Mouse (Mus musculus) midbrain, embryonic 14.5 days (tissue): ENCODE measurements around the gene Fam207a. TPM values are rescaled to one million over a fixed set of nuclear protein-coding genes. Genes with fewer than 3 reads are reported as not detected.

Experiments
- ATAC-seq: fragments of 200-750 bp; cut with Nextera tagmentation; 2 replicates; pipeline ENCODE4 v1.8.0; 2017; ENCODE audit warnings: moderate number of reproducible peaks, moderate library complexity; ENCODE audit not compliant: low FRiP score, low TSS enrichment
- DNase-seq: peaks from one replicate; pipeline ENCODE4 v3.0.0-alpha.2; 2015
- H3K27ac ChIP-seq: fragments of 300-500 bp; sonication (generic); replicated peaks from 2 replicates; pipeline ENCODE4 v1.5.1; 2014; ENCODE audit warnings: mild to moderate bottlenecking, low read depth, low read length, moderate library complexity
- H3K27me3 ChIP-seq: fragments of 300-500 bp; sonication (generic); 2 replicates; pipeline ENCODE4 v1.6.1; 2014; ENCODE audit warnings: low read length, control low read depth, mixed read lengths; ENCODE audit not compliant: control insufficient read depth, insufficient read depth
- H3K36me3 ChIP-seq: fragments of 300-500 bp; sonication (generic); 2 replicates; pipeline ENCODE4 v1.6.1; 2014; ENCODE audit warnings: low read length, control low read depth; ENCODE audit not compliant: control insufficient read depth, insufficient read depth
- H3K4me1 ChIP-seq: fragments of 300-500 bp; sonication (generic); 2 replicates; pipeline ENCODE4 v1.6.1; 2014; ENCODE audit warnings: mild to moderate bottlenecking, antibody characterized with exemption, low read length, control low read depth; ENCODE audit not compliant: control insufficient read depth, insufficient read depth
- H3K4me2 ChIP-seq: fragments of 300-500 bp; sonication (generic); 2 replicates; pipeline ENCODE4 v1.6.1; 2014; ENCODE audit warnings: mild to moderate bottlenecking, low read length, moderate library complexity
- H3K4me3 ChIP-seq: fragments of 300-500 bp; sonication (generic); replicated peaks from 2 replicates; pipeline ENCODE4 v1.5.1; 2014; ENCODE audit warnings: low read depth, low read length
- H3K9ac ChIP-seq: fragments of 300-500 bp; sonication (generic); replicated peaks from 2 replicates; pipeline ENCODE4 v1.6.1; 2014; ENCODE audit warnings: mild to moderate bottlenecking, low read length, moderate library complexity
- H3K9me3 ChIP-seq: fragments of 300-500 bp; sonication (generic); 2 replicates; pipeline ENCODE4 v1.6.1; 2016; ENCODE audit warnings: low read length, control low read depth, mixed read lengths; ENCODE audit not compliant: control insufficient read depth
- WGBS: fragments of 180-500 bp; shearing (Covaris S2); extraction: QIAGEN DNeasy Blood & Tissue Kit; methylation state at CpG from one replicate; pipeline ENCODE4 v1.1.7; 2014; 5-methylcytosine and 5-hydroxymethylcytosine counted together
- polyA plus RNA-seq: library from polyadenylated mRNA; unstranded; fragments of >200 nt; fragmentation: Nextera tagmentation; extraction: Ambion mirVana; gene quantifications from 2 replicates; pipeline ENCODE4 v1.2.1, GENCODE M21; 2014

Fam207a gene
- polyA plus RNA-seq, 1 experiment from 2014 or later: 41.2 TPM

DNA sequence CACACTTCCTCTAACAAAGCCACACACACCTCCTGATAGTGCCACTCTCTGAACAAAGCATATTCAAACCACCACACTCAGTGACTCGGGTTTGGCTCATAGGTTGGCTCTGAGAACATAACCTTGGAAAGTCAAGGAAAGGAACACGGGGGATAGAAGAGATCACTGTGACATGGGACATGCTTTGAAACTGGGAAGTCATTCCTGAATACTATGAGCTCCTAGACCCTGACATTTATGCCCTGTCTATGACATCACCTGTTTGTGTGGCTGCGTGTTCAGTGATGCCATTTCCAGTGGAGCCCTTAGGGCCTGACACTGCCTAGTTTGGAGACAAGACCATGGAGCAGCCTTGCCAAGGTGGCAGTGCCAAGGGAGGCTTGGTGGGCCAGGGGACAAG lies 57.9 kb downstream of the Fam207a start:
- no peak overlapping the region for H3K9ac ChIP-seq
- H3K36me3 ChIP-seq: no peaks in the 10 kb centered on the region
- H3K4me1 ChIP-seq: no peaks in the 10 kb centered on the region
- ATAC-seq (no peak), DNase-seq (no peak)
- H3K4me3 ChIP-seq: no peak overlapping the region
- 84% methylated on average over 3 of the region's 3 CpGs for WGBS
- H3K27ac ChIP-seq: no peak overlapping the region
- no peak overlapping the region for H3K4me2 ChIP-seq
- H3K9me3 ChIP-seq: no peaks in the 10 kb centered on the region
- no peaks in the 10 kb centered on the region for H3K27me3 ChIP-seq

DNA sequence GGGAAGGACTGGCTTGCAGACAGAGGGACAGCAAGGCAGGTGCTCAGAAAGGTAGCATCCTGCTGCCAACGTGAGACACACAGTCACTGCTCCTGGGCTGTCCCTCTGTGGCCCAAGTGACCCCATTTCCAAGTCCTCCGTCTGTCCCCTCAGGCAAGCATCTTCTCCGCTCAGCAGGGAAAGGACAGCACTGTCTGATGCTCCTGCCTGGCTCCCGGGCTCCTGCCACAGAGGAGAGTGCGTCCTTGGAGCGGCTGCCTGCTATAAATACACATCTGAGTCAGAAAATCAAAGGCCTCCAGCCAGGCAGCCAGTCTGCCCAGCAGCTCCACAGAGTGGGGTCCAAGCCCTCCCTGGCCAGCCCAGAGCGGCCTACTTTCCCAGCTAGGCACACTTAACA lies 59.1 kb downstream of the Fam207a start:
- Histone ChIP-seq H3K4me3 (no peak overlapping the region), H3K36me3 (no peaks in the 10 kb centered on the region), H3K9ac (no peak overlapping the region), H3K4me1 (no peaks in the 10 kb centered on the region), H3K27ac (no peak overlapping the region), H3K9me3 (no peaks in the 10 kb centered on the region), H3K4me2 (no peak overlapping the region), H3K27me3 (no peaks in the 10 kb centered on the region)
- WGBS: 64% methylated on average over 7 of the region's 7 CpGs
- ATAC-seq (no peak), DNase-seq (no peak)

DNA sequence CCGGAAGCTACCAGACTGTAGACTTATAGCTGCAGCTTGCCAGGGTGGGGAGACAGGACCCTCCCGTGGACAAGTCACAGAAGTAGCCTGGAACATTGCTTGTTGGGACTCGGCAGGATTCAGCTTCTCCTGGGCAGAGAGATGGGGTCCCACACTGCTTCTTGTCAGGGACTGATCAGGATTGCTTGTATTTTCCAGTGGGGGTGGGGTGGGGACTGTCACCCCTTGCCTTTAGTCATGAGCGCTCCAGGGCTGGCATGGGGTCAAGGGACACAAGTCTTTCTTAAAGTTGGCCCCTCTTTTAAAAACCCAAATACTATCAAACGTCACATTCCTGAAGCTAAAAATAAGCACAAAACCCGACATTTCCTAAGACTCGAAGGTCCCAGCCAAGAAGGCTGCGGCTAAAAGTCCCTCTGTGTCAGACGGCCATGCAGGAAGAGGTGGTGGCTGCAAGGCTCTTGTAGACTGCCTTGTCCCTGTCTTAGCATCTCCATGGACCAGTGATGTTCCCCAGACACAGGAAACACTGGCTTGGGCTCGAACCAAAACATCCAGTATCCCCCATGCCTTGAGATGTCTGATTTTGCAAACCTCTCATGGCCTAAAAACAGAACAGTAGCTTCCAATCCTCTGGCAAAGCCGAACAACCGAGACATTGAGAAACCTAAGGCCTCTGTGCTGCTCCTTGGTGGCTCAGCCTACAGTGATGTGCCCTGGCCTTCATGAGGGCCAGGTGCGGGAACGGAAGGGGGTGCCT lies 60.2 kb downstream of the Fam207a start:
- DNase-seq: no peak

DNA sequence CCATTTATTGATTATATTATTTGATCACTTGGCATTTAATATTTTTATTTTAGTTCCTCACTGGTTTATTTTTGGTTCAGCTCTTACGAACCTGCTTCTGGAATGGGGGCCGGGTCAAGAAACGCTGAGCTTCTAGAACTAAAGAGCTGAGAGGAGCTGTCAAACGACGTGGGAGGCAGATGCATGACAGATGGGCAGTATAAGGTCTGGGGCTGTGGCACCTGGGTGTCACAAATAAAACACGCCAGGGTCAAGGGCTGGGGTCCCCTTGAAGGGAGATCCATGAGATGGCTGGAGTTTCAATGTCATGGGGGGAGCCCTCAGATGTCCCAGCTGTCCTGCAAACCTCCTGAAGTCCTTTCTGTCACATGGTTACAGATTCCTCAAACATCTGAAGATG lies 60.8 kb downstream of the Fam207a start:
- no peak overlapping the region for H3K9ac ChIP-seq
- no peak for DNase-seq
- no peaks in the 10 kb centered on the region for H3K9me3 ChIP-seq
- H3K4me3 ChIP-seq: no peak overlapping the region
- H3K4me1 ChIP-seq: no peaks in the 10 kb centered on the region
- ATAC-seq: no peak
- H3K27ac ChIP-seq: no peak overlapping the region
- no peaks in the 10 kb centered on the region for H3K27me3 ChIP-seq
- H3K36me3 ChIP-seq: no peaks in the 10 kb centered on the region
- 88% methylated on average over 6 of the region's 6 CpGs for WGBS
- no peak overlapping the region for H3K4me2 ChIP-seq

More for the DNA sequence above, 60.2 kb downstream of the Fam207a start:
- no peak overlapping the region for H3K4me2 ChIP-seq
- H3K9me3 ChIP-seq: no peaks in the 10 kb centered on the region
- WGBS: 85% methylated on average over 14 of the region's 14 CpGs
- H3K36me3 ChIP-seq: no peaks in the 10 kb centered on the region
- ATAC-seq: no peak
- no peaks in the 10 kb centered on the region for H3K27me3 ChIP-seq
- H3K9ac ChIP-seq: no peak overlapping the region
- no peaks in the 10 kb centered on the region for H3K4me1 ChIP-seq
- H3K4me3 ChIP-seq: no peak overlapping the region
- H3K27ac ChIP-seq: no peak overlapping the region

DNA sequence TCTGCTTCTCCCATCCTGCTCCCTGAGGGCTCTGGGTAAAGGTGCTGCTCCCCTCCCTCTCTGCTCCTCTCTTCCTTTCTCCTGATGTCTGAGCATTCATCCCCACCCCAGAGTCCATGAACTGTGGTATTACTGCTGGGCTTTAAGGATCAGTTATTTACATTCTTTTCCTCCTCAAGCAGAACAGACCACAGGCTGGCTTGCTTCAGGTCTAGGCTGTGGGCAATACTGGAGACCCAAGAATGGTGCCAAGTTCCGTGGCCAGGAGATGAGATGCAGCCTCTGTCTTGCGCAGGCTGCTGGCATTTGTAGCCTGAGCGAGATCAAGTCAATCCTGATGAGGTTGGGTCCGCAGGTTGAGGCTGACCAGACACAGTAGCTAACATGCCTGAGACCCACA lies 63.8 kb downstream of the Fam207a start:
- WGBS: 93% methylated on average over 4 of the region's 4 CpGs
- Histone ChIP-seq H3K4me2 (no peak overlapping the region), H3K9me3 (no peaks in the 10 kb centered on the region), H3K27ac (no peak overlapping the region), H3K36me3 (no peaks in the 10 kb centered on the region), H3K27me3 (no peaks in the 10 kb centered on the region), H3K9ac (no peak overlapping the region), H3K4me1 (no peaks in the 10 kb centered on the region), H3K4me3 (no peak overlapping the region)
- DNase-seq (no peak), ATAC-seq (no peak)

DNA sequence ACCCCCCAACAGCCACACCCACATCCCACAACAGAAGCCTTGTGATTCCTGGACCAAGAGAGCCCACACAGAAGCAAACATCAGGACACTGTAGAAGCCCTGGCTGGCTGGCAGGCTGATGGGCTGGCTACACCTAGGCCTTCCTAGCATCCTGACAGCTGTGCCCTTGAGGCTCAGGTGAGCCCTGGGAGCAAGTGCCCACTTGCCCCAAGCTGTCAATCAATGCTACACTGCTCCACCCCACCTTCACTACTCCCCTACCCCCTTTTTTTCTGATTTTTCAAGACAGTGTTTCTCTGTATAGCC lies 65.5 kb downstream of the Fam207a start:
- H3K9me3 ChIP-seq: 0 out of 2 replicates have a peak, but pooled peaks cover under 1% of the 10 kb centered on the region
- DNase-seq: no peak
- no peak overlapping the region for H3K4me3 ChIP-seq

DNA sequence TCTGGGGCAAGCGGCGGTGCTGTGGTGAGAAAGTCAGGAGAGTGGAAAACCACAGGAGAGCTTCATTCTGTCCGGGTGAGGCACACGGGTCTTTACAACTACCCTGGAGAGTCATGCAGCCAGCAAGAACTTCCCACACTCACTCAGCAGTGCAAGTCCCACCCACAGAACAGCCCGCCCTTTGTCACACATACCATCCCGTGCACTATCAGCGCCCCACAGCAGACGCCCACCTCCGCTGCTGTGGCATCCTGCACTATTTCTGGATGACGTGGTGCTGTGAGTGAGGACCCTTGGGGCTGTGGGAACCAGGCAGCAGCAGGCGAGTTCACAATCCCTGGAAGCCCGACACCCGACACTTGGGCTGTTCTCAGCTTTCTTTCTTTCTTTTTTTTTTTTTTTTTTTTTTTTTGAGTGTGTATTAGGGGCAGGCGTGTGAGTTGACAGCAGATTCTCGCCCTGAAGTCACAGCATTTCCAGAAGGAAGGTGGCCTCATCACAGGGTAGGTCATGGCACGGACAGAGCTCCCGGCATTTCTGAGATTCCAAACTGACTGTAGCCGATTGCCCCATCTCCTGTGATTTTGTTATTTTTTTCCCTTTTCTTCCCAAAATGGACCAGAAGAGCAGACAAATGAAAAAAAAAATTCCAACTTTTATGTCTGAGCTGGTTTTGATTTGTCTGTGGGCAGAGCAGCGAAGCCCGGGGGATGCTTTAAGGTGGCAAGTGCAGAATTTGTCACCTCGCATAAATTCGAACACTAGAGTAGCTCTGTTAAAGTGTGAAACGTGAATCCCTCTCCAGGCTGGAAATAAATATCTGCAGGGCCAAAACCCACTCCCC lies 66.0 kb downstream of the Fam207a start:
- H3K27me3 ChIP-seq: no peaks in the 10 kb centered on the region
- peak overlapping the region; percentile 1; the same call in 1 of the 2 replicates for H3K4me2 ChIP-seq
- no peak overlapping the region for H3K4me3 ChIP-seq
- WGBS: 50% methylated on average over 23 of the region's 23 CpGs
- H3K9ac ChIP-seq: no peak overlapping the region
- DNase-seq (no peak), ATAC-seq (no peak)
- H3K9me3 ChIP-seq: 0 out of 2 replicates have a peak, but pooled peaks cover 2% of the 10 kb centered on the region
- H3K4me1 ChIP-seq: no peaks in the 10 kb centered on the region
- H3K27ac ChIP-seq: no peak overlapping the region
- no peaks in the 10 kb centered on the region for H3K36me3 ChIP-seq

More for the DNA sequence above, 65.5 kb downstream of the Fam207a start:
- Histone ChIP-seq H3K4me2 (no peak overlapping the region), H3K36me3 (no peaks in the 10 kb centered on the region), H3K27me3 (no peaks in the 10 kb centered on the region), H3K4me1 (no peaks in the 10 kb centered on the region), H3K9ac (no peak overlapping the region), H3K27ac (no peak overlapping the region)
- ATAC-seq: no peak

DNA sequence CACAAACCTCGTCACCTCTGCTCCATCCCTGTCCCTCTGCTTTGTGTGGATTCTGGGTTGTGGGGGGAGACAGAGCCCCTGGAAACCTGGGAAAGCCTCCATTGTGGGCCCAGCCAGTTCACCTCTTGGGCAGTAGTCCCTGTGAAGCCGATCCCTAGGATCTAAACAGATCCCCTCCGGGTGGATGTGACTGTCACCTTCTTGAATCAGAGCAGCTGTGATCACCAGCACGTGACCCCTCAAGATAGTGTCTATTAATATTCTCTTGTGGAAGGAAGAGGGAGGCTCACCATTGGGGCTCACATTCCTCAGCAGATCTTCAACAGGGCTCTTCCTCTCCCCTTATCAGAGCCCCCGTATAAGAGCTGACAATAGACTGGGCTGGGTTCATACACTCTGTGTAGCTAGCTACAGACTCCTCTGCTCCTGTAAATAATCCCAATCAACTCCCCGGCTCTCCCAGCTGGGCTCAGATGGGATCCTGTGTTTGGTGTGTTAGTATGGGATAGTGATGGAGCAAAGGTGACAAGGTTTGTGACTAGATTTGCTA lies 66.8 kb downstream of the Fam207a start:
- Histone ChIP-seq H3K36me3 (no peaks in the 10 kb centered on the region), H3K9me3 (0 out of 2 replicates have a peak, but pooled peaks cover 2% of the 10 kb centered on the region), H3K9ac (no peak overlapping the region), H3K4me2 (no peak overlapping the region; the same call in 1 of the 2 replicates), H3K27ac (no peak overlapping the region), H3K27me3 (no peaks in the 10 kb centered on the region), H3K4me3 (no peak overlapping the region), H3K4me1 (no peaks in the 10 kb centered on the region)
- ATAC-seq: no peak
- 71% methylated on average over 6 of the region's 6 CpGs for WGBS
- DNase-seq: no peak
